In genomic region chr12:41484689-41485511, GRCm38 (mm10) we compare ENCODE assay signal across 8 mouse cellular contexts. TPM values are rescaled to one million over a fixed set of nuclear protein-coding genes. Genes with fewer than 3 reads are reported as not detected.
A peak's percentile ranks its signal among the peaks of the same experiment; 100 is the strongest.
DNase-seq lines count a peak whose midpoint lies in the region; ATAC-seq lines count a peak whose summit lies in the region.

No protein-coding gene starts in this region.

- H3K36me3 ChIP-seq in neural tube, embryonic 12.5 days = no peaks in the 10 kb centered on the region

- H3K4me1 ChIP-seq in neural tube, embryonic 12.5 days = 0 out of 2 replicates have a peak, but pooled peaks cover 3% of the 10 kb centered on the region

- H3K4me2 ChIP-seq in neural tube, embryonic 12.5 days (replicated peaks) = peak overlapping the region; percentile 63

- peak; percentile 52 for DNase-seq in layer of hippocampus, adult 11-12 months (ENCODE audit: low spot score)
- no peak for DNase-seq in layer of hippocampus, adult 9-10 months (ENCODE audit: low spot score)
- peak; percentile 37 for DNase-seq in cerebellum, adult 8-10 months
- peak; percentile 49 to 57 for DNase-seq in left cerebral cortex, postnatal 36 days (ENCODE audit: low spot score in 2 of 2)
- no peak for DNase-seq in spleen, postnatal 36 days (ENCODE audit: low spot score in 2 of 2)
- no peak for DNase-seq in thymus, postnatal 36 days

- H3K4me3 ChIP-seq in neural tube, embryonic 12.5 days = peak overlapping the region; percentile 46

- H3K9me3 ChIP-seq in neural tube, embryonic 12.5 days = no peaks in the 10 kb centered on the region

- intact Hi-C loops in left cerebral cortex, postnatal 36 days (cut with DNase I) = loop anchor here (2.0 to 10.0 kb wide), 3 partner anchors 90 to 642 kb away; partner anchors contain the start of gene Immp2l

- no peaks in the 10 kb centered on the region for H3K27me3 ChIP-seq in neural tube, embryonic 12.5 days (replicated peaks)

- 19% methylated on average over 16 of the region's 16 CpGs for WGBS in neural tube, embryonic 12.5 days

- H3K9ac ChIP-seq in neural tube, embryonic 12.5 days = peak overlapping the region; percentile 67

- peak; percentile 52 for ATAC-seq in granulocyte monocyte progenitor cell, adult 5-6 weeks (replicated peaks; ENCODE audit: poor library complexity, severe bottlenecking)
- ATAC-seq in neural tube, embryonic 12.5 days (ENCODE audit: low FRiP score, low read depth) = peak; percentile 71

- peak overlapping the region; percentile 79 for H3K27ac ChIP-seq in neural tube, embryonic 12.5 days

RNA-seq across cellular contexts. Expression of gene Lrrn3, which starts 1.3 kb away (rescaled TPM):
- total RNA-seq in granulocyte monocyte progenitor cell, adult 5-6 weeks (2014; fragmentation: Nextera tagmentation) = not detected in 2 replicates
- 0.05 TPM in 1 of 2 replicates, not detected in the other for total RNA-seq in granulocyte monocyte progenitor cell, adult 5-6 weeks (2017)
- total RNA-seq in left cerebral cortex, postnatal 36 days (2021) = 10 to 100 TPM; 47.9 to 56.2 TPM
- polyA plus RNA-seq in neural tube, embryonic 12.5 days (2016; fragmentation: Nextera tagmentation; extraction: Ambion mirVana) = 66.5 and 76.7 TPM in 2 replicates

Comparison
In these comparisons a context has a peak if more than half of its experiments do, and no peak if none do; other contexts are left out.
1. DNase-seq: peak in layer of hippocampus, adult 11-12 months (single experiment), cerebellum, adult 8-10 months (single experiment) and left cerebral cortex, postnatal 36 days (2 of 2); none in layer of hippocampus, adult 9-10 months (single experiment), spleen, postnatal 36 days (0 of 2) and thymus, postnatal 36 days (0 of 2).
2. RNA of gene Lrrn3, which starts 1.3 kb away (total RNA-seq): 47.9 to 56.2 TPM in left cerebral cortex, postnatal 36 days; 0.05 TPM in granulocyte monocyte progenitor cell, adult 5-6 weeks; every median in the first group is over 10 times any median in the second.